Mouse (Mus musculus) forebrain, embryonic 16.5 days (tissue): ENCODE measurements around the gene Hacd2. TPM values are rescaled to one million over a fixed set of nuclear protein-coding genes. Genes with fewer than 3 reads are reported as not detected.

Source experiments
- ATAC-seq: fragments of 200-750 bp; cut with Nextera tagmentation; 2 replicates; pipeline ENCODE4 v1.8.0; 2017; ENCODE audit warnings: mild to moderate bottlenecking, moderate library complexity
- H3K27ac ChIP-seq: fragments of 300-500 bp; sonication (generic); 2 replicates; pipeline ENCODE4 v1.5.1; 2014; ENCODE audit warnings: low read length, control low read depth
- H3K27me3 ChIP-seq: fragments of 300-500 bp; sonication (generic); replicated peaks from 2 replicates; pipeline ENCODE4 v1.6.1; 2014; ENCODE audit warnings: low read length; ENCODE audit not compliant: control insufficient read depth, insufficient read depth
- H3K36me3 ChIP-seq: fragments of 300-500 bp; sonication (generic); 2 replicates; pipeline ENCODE4 v1.6.1; 2014; ENCODE audit not compliant: control insufficient read depth, insufficient read depth
- H3K4me1 ChIP-seq: fragments of 300-500 bp; sonication (generic); replicated peaks from 2 replicates; pipeline ENCODE4 v1.6.1; 2014; ENCODE audit warnings: low read length; ENCODE audit not compliant: control insufficient read depth, insufficient read depth
- H3K4me2 ChIP-seq: fragments of 300-500 bp; sonication (generic); 2 replicates; pipeline ENCODE4 v1.6.1; 2014; ENCODE audit warnings: mild to moderate bottlenecking, low read length, control low read depth
- H3K4me3 ChIP-seq: fragments of 300-500 bp; sonication (generic); replicated peaks from 2 replicates; pipeline ENCODE4 v1.5.1; 2014; ENCODE audit warnings: mild to moderate bottlenecking, low read length, control low read depth
- H3K9ac ChIP-seq: fragments of 300-500 bp; sonication (generic); replicated peaks from 2 replicates; pipeline ENCODE4 v1.6.1; 2014; ENCODE audit warnings: low read depth, low read length, control low read depth
- H3K9me3 ChIP-seq: fragments of 300-500 bp; sonication (generic); 2 replicates; pipeline ENCODE4 v1.6.1; 2016; ENCODE audit warnings: low read length; ENCODE audit not compliant: control insufficient read depth
- WGBS: fragments of 180-500 bp; shearing (Covaris S2); extraction: QIAGEN DNeasy Blood & Tissue Kit; methylation state at CpG from one replicate; pipeline ENCODE4 v1.1.7; 2014; 5-methylcytosine and 5-hydroxymethylcytosine counted together
- polyA plus RNA-seq: library from polyadenylated mRNA; unstranded; fragments of >200 nt; fragmentation: Nextera tagmentation; extraction: Ambion mirVana; gene quantifications from 2 replicates; pipeline ENCODE4 v1.2.1, GENCODE M21; 2015

Gene Hacd2
- polyA plus RNA-seq, 1 experiment from 2014 or later = 39.8 TPM

GRCm38 (mm10) chr16:34991365-34991764 lies 30.9 kb upstream of the Hacd2 start:
- Histone ChIP-seq H3K4me1 (peaks cover 4% of the 10 kb centered on the region; the same call in 1 of the 2 replicates), H3K4me3 (no peak overlapping the region), H3K9me3 (no peaks in the 10 kb centered on the region), H3K9ac (no peak overlapping the region), H3K27me3 (no peaks in the 10 kb centered on the region), H3K4me2 (no peak overlapping the region), H3K36me3 (no peaks in the 10 kb centered on the region), H3K27ac (no peak overlapping the region)
- WGBS = 93% methylated on average over 3 of the region's 3 CpGs
- ATAC-seq = no peak

- no peak overlapping the region for H3K4me3 ChIP-seq
- H3K4me2 ChIP-seq = no peak overlapping the region
- peaks cover 10% of the 10 kb centered on the region for H3K4me1 ChIP-seq
- no peak overlapping the region for H3K27ac ChIP-seq
- no peak for ATAC-seq
- 79% methylated on average over 5 of the region's 5 CpGs for WGBS
- no peak overlapping the region for H3K9ac ChIP-seq
- no peaks in the 10 kb centered on the region for H3K9me3 ChIP-seq
- H3K36me3 ChIP-seq = no peaks in the 10 kb centered on the region
- no peaks in the 10 kb centered on the region for H3K27me3 ChIP-seq
Observed at GRCm38 (mm10) chr16:34992854-34993253, 29.4 kb upstream of the Hacd2 start.

- H3K36me3 ChIP-seq = no peaks in the 10 kb centered on the region
- no peak overlapping the region for H3K4me3 ChIP-seq
- H3K9me3 ChIP-seq = no peaks in the 10 kb centered on the region
- WGBS = 91% methylated on average over 10 of the region's 10 CpGs
- no peak overlapping the region for H3K9ac ChIP-seq
- ATAC-seq = no peak
- no peaks in the 10 kb centered on the region for H3K27me3 ChIP-seq
- H3K4me1 ChIP-seq = peaks cover 15% of the 10 kb centered on the region
- H3K4me2 ChIP-seq = no peak overlapping the region
- no peak overlapping the region for H3K27ac ChIP-seq
Observed at GRCm38 (mm10) chr16:34993694-34994330, 28.4 kb upstream of the Hacd2 start.

- H3K9ac ChIP-seq = no peak overlapping the region
- no peak for ATAC-seq
- WGBS = 72% methylated on average over 9 of the region's 9 CpGs
- no peaks in the 10 kb centered on the region for H3K36me3 ChIP-seq
- no peak overlapping the region for H3K4me2 ChIP-seq
- H3K4me1 ChIP-seq = peaks cover 18% of the 10 kb centered on the region
- H3K9me3 ChIP-seq = no peaks in the 10 kb centered on the region
- H3K4me3 ChIP-seq = no peak overlapping the region
- no peak overlapping the region for H3K27ac ChIP-seq
- no peaks in the 10 kb centered on the region for H3K27me3 ChIP-seq
Observed at GRCm38 (mm10) chr16:34994641-34995141, 27.5 kb upstream of the Hacd2 start.

GRCm38 (mm10) chr16:34996133-34996532 lies 26.1 kb upstream of the Hacd2 start:
- Histone ChIP-seq H3K36me3 (no peaks in the 10 kb centered on the region), H3K4me1 (peaks cover 31% of the 10 kb centered on the region), H3K9ac (no peak overlapping the region), H3K27ac (no peak overlapping the region), H3K4me3 (no peak overlapping the region), H3K27me3 (no peaks in the 10 kb centered on the region), H3K9me3 (no peaks in the 10 kb centered on the region), H3K4me2 (no peak overlapping the region)
- 0 out of 2 replicates have a peak, but pooled peaks have one; percentile 41 for ATAC-seq
- WGBS = 24% methylated on average over 5 of the region's 5 CpGs

- Histone ChIP-seq H3K27me3 (no peaks in the 10 kb centered on the region), H3K4me2 (no peak overlapping the region), H3K27ac (no peak overlapping the region), H3K4me1 (peaks cover 39% of the 10 kb centered on the region), H3K4me3 (no peak overlapping the region), H3K9ac (no peak overlapping the region), H3K36me3 (no peaks in the 10 kb centered on the region), H3K9me3 (no peaks in the 10 kb centered on the region)
- no peak for ATAC-seq
- WGBS = 71% methylated on average over 4 of the region's 4 CpGs
Observed at GRCm38 (mm10) chr16:34997052-34997451, 25.2 kb upstream of the Hacd2 start.

- H3K4me3 ChIP-seq = no peak overlapping the region
- no peak overlapping the region for H3K27ac ChIP-seq
- no peak overlapping the region for H3K4me2 ChIP-seq
- H3K9me3 ChIP-seq = no peaks in the 10 kb centered on the region
- WGBS = 74% methylated on average over 10 of the region's 10 CpGs
- peaks cover 39% of the 10 kb centered on the region for H3K4me1 ChIP-seq
- no peaks in the 10 kb centered on the region for H3K36me3 ChIP-seq
- no peaks in the 10 kb centered on the region for H3K27me3 ChIP-seq
- ATAC-seq = no peak
- no peak overlapping the region for H3K9ac ChIP-seq
Observed at GRCm38 (mm10) chr16:34997576-34997975, 24.7 kb upstream of the Hacd2 start.

GRCm38 (mm10) chr16:34999016-34999415 lies 23.2 kb upstream of the Hacd2 start:
- ATAC-seq = peak; percentile 47
- Histone ChIP-seq H3K4me3 (no peak overlapping the region), H3K4me2 (no peak overlapping the region), H3K36me3 (no peaks in the 10 kb centered on the region), H3K9me3 (no peaks in the 10 kb centered on the region), H3K27me3 (no peaks in the 10 kb centered on the region), H3K27ac (no peak overlapping the region), H3K9ac (no peak overlapping the region), H3K4me1 (peaks cover 39% of the 10 kb centered on the region)
- WGBS = 48% methylated on average over 3 of the region's 3 CpGs

- Histone ChIP-seq H3K36me3 (no peaks in the 10 kb centered on the region), H3K4me3 (peak overlapping the region; percentile 6; the same call in 1 of the 2 replicates), H3K27ac (peak overlapping the region; percentile 53; the same call in 1 of the 2 replicates), H3K27me3 (no peaks in the 10 kb centered on the region), H3K4me1 (peaks cover 39% of the 10 kb centered on the region), H3K9me3 (no peaks in the 10 kb centered on the region), H3K9ac (no peak overlapping the region), H3K4me2 (peak overlapping the region; percentile 39)
- 29% methylated on average over 11 of the region's 11 CpGs for WGBS
- peak; percentile 58 for ATAC-seq
Observed at GRCm38 (mm10) chr16:34999986-35000385, 22.2 kb upstream of the Hacd2 start.
